Mouse (Mus musculus) liver, adult (tissue): ENCODE measurements at regions not wholly inside any gene's neighbourhood (a gene's known extent, or its start where the extent isn't known, plus 50 kb on each side); places are given as distances from the start of the nearest gene placed in this dataset.
A peak's percentile ranks its signal among the peaks of the same experiment; 100 is the strongest.

ENCODE experiments used
- GATA4 ChIP-seq: IDR thresholded peaks from 2 replicates; pipeline ENCODE4 v1.6.1; 2014; ENCODE audit warnings: mild to moderate bottlenecking, low read length; ENCODE audit not compliant: insufficient replicate concordance

DNA sequence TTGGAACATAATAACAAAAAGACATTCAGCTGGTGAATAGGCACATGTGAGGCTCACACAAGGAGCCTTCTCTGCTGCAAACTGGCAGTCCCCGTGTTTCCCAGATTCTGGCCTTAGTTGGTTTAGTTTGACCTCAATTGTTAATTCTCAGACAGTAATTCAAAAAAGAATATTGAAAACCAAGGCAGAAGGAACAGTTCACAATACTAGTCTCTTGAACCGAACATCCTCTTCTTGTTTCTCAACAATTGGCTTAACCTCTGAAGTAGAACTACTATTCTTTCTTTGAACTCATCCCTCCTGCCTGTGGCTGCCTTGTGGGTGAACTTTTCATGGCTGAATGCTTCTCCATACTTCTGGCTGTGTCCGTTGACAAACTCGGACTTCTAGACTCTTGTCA is 110.4 kb upstream of the Neil3 start:
- no peak for TF ChIP-seq GATA4

- no peak for TF ChIP-seq GATA4
Observed at GRCm38 (mm10) chr8:53769211-53769610, 130.3 kb upstream of the Neil3 start.

- TF ChIP-seq GATA4: no peak
Observed at GRCm38 (mm10) chr8:53775511-53775910, 136.6 kb upstream of the Neil3 start.

DNA sequence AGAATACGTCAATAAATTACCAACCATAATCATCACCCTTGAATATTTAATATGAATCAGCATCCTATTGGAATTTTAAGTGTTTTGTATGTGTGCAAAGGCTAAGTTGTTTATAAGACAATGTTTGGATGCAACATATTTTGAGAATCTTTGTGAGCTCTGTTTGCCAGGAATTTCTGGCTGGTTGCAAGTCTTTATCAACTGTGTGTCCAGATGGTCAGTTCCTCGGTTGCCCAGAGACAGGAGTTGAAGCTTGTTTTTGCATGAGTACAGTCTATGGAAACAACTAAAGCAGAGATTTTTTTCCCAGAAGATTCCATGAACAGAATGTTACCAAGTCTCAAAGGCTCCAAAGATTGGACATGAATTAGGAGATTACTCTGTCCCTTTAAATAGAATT is 142.0 kb upstream of the Neil3 start:
- TF ChIP-seq GATA4: peak; percentile 48; the same call in 1 of the 2 replicates

- no peak for TF ChIP-seq GATA4
Observed at GRCm38 (mm10) chr8:53781885-53782284, 143.0 kb upstream of the Neil3 start.

DNA sequence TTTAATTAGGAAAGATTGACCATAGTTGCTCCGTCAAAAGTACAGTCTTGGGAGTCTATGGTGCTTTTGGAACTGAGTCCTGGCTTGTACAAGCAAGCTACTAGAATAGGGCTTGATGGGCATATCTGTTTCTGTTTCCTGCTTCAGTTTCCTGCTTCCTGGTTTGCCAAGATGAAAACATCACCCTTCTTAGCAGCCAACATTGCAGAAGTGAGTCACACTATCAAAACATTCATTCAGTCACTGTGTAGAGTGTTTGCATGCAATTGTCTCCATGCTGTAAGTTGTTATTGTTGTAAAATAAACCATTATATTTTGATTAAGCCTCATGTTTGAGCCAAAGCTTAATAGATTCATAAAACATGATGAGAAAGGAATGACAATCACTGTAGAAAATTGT is 149.3 kb upstream of the Neil3 start:
- TF ChIP-seq GATA4: no peak

DNA sequence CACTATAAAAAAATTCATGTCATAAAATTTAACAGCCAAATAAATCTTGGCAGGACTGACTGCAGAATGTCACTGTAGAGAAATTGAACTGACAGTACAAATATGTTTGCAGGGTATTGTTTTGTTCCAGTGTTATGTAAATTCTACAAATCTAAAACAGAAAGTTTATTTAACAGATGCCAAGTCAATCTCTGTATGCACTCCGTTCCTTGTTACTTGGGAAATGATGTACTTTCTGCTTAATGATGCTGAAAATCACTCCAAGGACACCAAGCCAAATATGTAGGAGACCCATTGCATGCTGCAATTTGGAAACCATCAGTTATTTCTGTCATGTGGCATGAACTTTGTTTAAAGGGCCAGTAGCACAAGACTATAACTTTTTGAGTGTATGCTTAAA is 182.3 kb upstream of the Neil3 start:
- TF ChIP-seq GATA4: no peak

GRCm38 (mm10) chr8:53827395-53827794 is 188.5 kb upstream of the Neil3 start:
- no peak for TF ChIP-seq GATA4

DNA sequence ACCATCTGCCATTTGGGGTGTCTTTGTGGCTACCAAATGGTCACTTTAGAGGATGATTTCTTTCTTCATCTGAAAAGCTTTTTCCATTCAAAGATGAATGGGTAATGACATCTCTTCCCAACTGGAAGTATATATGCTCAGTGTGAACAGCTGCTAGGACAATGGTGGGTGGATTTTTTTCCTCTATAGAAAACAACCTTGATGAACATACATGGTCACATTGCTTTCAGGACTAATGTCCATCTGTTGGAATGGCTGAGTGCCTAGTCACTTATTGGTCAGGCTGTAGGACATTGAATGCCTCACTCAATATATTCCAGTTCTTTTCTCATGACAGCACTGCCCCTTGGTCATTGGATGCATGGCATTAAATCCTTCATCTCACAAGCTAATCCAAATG is 209.0 kb upstream of the Neil3 start:
- TF ChIP-seq GATA4: no peak

GRCm38 (mm10) chr8:53868567-53868966 is 208.8 kb upstream of the Vegfc start:
- no peak for TF ChIP-seq GATA4

DNA sequence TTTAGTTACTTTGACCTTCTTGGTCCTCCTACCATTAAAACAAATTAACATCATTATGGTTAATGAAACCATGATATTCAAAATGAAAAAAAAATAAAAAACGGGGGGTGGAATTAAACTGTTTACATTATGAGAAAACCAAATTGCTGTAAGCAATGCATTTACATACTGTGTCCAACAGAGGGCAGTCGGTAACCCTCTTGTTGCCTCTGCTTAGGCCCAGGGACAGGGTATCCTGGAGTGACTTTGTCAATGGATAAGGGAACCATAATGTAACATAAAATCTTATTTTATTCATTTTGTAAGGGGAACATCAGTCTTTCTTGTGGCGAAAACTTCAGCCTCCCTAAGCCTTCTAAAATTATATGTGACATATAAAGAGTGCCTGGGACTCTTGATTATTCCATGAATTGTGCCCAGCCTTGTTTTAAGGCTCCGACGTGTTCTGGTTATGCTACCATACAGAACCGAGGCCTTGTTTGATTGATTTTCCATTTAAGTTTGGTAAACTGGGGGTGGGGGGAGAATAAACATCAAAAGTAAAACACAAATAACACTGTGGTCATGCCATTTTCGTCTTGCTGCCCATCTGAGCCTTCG is 207.3 kb upstream of the Vegfc start:
- TF ChIP-seq GATA4: no peak

DNA sequence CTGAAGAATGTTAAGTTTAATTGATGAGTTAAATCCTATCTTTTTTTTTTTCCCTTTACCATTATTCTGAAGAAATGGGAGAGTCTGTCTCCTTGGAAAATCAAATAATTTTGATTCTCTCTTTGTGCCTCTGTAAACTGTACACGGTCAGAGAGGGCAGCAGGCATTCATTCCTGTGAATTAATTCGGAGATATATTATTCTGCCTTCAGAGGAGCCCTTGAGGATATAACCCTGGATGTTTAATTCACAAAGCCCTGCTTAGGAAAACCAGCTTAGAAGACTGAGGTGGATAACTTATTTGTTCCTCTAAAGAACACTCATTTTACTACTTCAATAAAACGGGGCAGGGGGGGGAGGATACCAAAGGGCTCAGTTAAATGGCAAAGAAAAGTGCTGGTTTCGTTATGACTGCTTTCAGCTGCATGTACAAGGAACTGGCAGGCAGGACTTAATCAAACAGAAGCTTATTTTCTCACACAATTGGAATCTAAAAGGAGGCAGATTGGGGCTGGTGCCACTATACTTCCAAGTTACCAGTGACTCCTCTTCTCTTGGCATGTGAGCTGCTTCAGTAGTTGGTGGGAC is 205.3 kb upstream of the Vegfc start:
- no peak for TF ChIP-seq GATA4

DNA sequence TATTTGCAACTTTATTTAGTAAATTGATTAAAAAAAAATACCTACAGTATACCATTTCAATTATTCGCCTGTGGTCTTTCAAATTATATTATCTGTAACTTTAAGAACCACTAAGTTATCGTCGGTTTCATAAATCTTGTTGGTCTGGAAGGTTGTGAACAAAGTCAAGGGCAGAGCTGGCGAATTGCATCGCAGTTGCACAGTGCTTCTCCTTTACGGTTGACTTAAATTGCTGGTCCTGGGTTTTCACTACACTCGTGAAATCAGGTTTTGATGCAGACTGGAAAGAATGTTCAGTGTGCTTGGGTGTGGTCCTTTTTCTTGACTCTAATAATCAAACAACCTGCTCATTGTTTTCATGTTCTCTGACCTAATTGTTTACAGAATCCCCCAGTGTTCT is 198.6 kb upstream of the Vegfc start:
- no peak for TF ChIP-seq GATA4

GRCm38 (mm10) chr8:53881551-53881950 is 195.9 kb upstream of the Vegfc start:
- no peak for TF ChIP-seq GATA4

GRCm38 (mm10) chr8:53892205-53892710 is 185.1 kb upstream of the Vegfc start:
- no peak for TF ChIP-seq GATA4

GRCm38 (mm10) chr8:53892770-53893169 is 184.6 kb upstream of the Vegfc start:
- no peak for TF ChIP-seq GATA4

- no peak for TF ChIP-seq GATA4
Observed at GRCm38 (mm10) chr8:53922343-53922742, 155.1 kb upstream of the Vegfc start.

- peak; percentile 46; the same call in 1 of the 2 replicates for TF ChIP-seq GATA4
Observed at GRCm38 (mm10) chr8:53930685-53931084, 146.7 kb upstream of the Vegfc start.

GRCm38 (mm10) chr8:53938392-53938791 is 139.0 kb upstream of the Vegfc start:
- TF ChIP-seq GATA4: no peak
